Mouse (Mus musculus) ovary, postnatal 36 days (tissue): ENCODE data around the gene Abcf1.
"Not testable (repeated sequence)": the region's sequence is repeated elsewhere in the genome, so short reads cannot be mapped to it uniquely, and the experiment has no call there.

Experiments
- DNase-seq: peaks from one replicate; pipeline ENCODE4 v3.0.0; 2022; ENCODE audit warnings: low spot score, mixed read lengths

Gene Abcf1

GRCm38 (mm10) chr17:35978811-35979400, 9.3 kb upstream of the Abcf1 start:
- no peak for DNase-seq

GRCm38 (mm10) chr17:35972131-35972530, 2.6 kb upstream of the Abcf1 start:
- DNase-seq: no peak

- DNase-seq: no peak
Observed at GRCm38 (mm10) chr17:35967621-35968020, 1.9 kb downstream of the Abcf1 start.

GRCm38 (mm10) chr17:35963279-35963678, 6.3 kb downstream of the Abcf1 start:
- DNase-seq: no peak

GRCm38 (mm10) chr17:35958533-35959223, 10.9 kb downstream of the Abcf1 start:
- DNase-seq: no peak

GRCm38 (mm10) chr17:35954665-35955064, 14.9 kb downstream of the Abcf1 start:
- no peak for DNase-seq

GRCm38 (mm10) chr17:35952559-35952958, 17.0 kb downstream of the Abcf1 start:
- not testable (repeated sequence) for DNase-seq

- DNase-seq: not testable (repeated sequence)
Observed at GRCm38 (mm10) chr17:35950946-35951345, 18.6 kb downstream of the Abcf1 start.

GRCm38 (mm10) chr17:35939941-35940340, 29.6 kb downstream of the Abcf1 start:
- no peak for DNase-seq

- DNase-seq: no peak
Observed at GRCm38 (mm10) chr17:35939108-35939507, 30.5 kb downstream of the Abcf1 start.

GRCm38 (mm10) chr17:35937700-35938348, 31.7 kb downstream of the Abcf1 start:
- DNase-seq: no peak

- not testable (repeated sequence) for DNase-seq
Observed at GRCm38 (mm10) chr17:35935763-35936162, 33.8 kb downstream of the Abcf1 start.

GRCm38 (mm10) chr17:35932608-35933007, 37.0 kb downstream of the Abcf1 start:
- no peak for DNase-seq

GRCm38 (mm10) chr17:35930627-35931026, 38.9 kb downstream of the Abcf1 start:
- no peak for DNase-seq

GRCm38 (mm10) chr17:35929534-35929933, 40.0 kb downstream of the Abcf1 start:
- DNase-seq: no peak

GRCm38 (mm10) chr17:35927471-35927870, 42.1 kb downstream of the Abcf1 start:
- DNase-seq: no peak

GRCm38 (mm10) chr17:35923281-35923680, 46.3 kb downstream of the Abcf1 start:
- DNase-seq: no peak

GRCm38 (mm10) chr17:35922566-35922965, 47.0 kb downstream of the Abcf1 start:
- DNase-seq: no peak

GRCm38 (mm10) chr17:35921710-35922109, 47.9 kb downstream of the Abcf1 start:
- DNase-seq: no peak

- DNase-seq: no peak
Observed at GRCm38 (mm10) chr17:35920862-35921562, 48.5 kb downstream of the Abcf1 start.

GRCm38 (mm10) chr17:35920384-35920783, 49.2 kb downstream of the Abcf1 start:
- DNase-seq: no peak

- DNase-seq: no peak
Observed at GRCm38 (mm10) chr17:35919864-35920301, 49.7 kb downstream of the Abcf1 start.
